Mouse (Mus musculus) erythroblast, embryonic 14.5 days (primary cell): ENCODE measurements around the gene Pold1.

ENCODE experiments used
- GATA1 ChIP-seq: IDR thresholded peaks from 2 replicates; pipeline ENCODE4 v1.6.1; 2012; ENCODE audit warnings: low read length, inconsistent platforms, mixed read lengths
- TAL1 ChIP-seq: IDR thresholded peaks from 3 replicates; pipeline ENCODE4 v1.6.1; 2012; ENCODE audit warnings: low read length, inconsistent platforms, mixed read lengths

DNA sequence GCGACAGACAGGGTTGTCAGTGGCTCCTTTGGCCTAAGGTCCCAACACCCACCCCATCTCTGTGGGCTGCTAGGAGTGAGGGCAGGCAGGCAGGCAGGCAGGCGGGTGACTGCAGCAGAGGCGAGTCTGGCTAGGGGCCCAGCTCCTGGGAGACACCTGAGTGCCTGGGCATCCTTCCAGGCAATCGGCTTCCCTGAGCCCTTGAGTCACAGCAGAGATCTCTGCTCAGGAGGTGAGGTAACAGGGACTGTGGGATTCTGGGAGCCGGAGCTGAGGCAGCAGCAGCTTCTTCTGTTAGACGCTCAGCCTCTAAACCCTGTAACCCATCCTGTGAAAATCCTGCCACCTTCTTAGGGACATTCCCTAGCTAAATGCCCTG lies 12.1 kb downstream of the Pold1 start:
- TF ChIP-seq GATA1 (no peak), TAL1 (no peak)
